Mouse (Mus musculus) midbrain, postnatal 0 days (tissue): ENCODE data around the gene Clcnka. TPM values are rescaled to one million over a fixed set of nuclear protein-coding genes. Genes with fewer than 3 reads are reported as not detected.
A peak's percentile ranks its signal among the peaks of the same experiment; 100 is the strongest.

Experiments used
- ATAC-seq: fragments of 200-750 bp; cut with Nextera tagmentation; 2 replicates; pipeline ENCODE4 v1.8.0; 2017; ENCODE audit warnings: moderate number of reproducible peaks, mild to moderate bottlenecking, moderate TSS enrichment, moderate library complexity; ENCODE audit not compliant: low FRiP score
- DNase-seq: peaks from one replicate; pipeline ENCODE4 v3.0.0-alpha.2; 2015; ENCODE audit warnings: low spot score
- H3K27ac ChIP-seq: fragments of 300-500 bp; sonication (generic); 2 replicates; pipeline ENCODE4 v1.5.1; 2014; ENCODE audit warnings: low read depth, mild to moderate bottlenecking, low read length, mixed read lengths
- H3K27me3 ChIP-seq: fragments of 300-500 bp; sonication (generic); 2 replicates; pipeline ENCODE4 v1.6.1; 2014; ENCODE audit warnings: low read length, control low read depth, mixed read lengths; ENCODE audit not compliant: insufficient read depth
- H3K36me3 ChIP-seq: fragments of 300-500 bp; sonication (generic); 2 replicates; pipeline ENCODE4 v1.6.1; 2014; ENCODE audit warnings: low read length, control low read depth, mixed read lengths; ENCODE audit not compliant: insufficient read depth
- H3K4me1 ChIP-seq: fragments of 300-500 bp; sonication (generic); 2 replicates; pipeline ENCODE4 v1.6.1; 2014; ENCODE audit warnings: mild to moderate bottlenecking, control low read depth, antibody characterized with exemption, low read length, mixed read lengths; ENCODE audit not compliant: insufficient read depth
- H3K4me2 ChIP-seq: fragments of 300-500 bp; sonication (generic); 2 replicates; pipeline ENCODE4 v1.6.1; 2014; ENCODE audit warnings: low read depth, mild to moderate bottlenecking, low read length, mixed read lengths; ENCODE audit not compliant: poor library complexity, severe bottlenecking
- H3K4me3 ChIP-seq: fragments of 300-500 bp; sonication (generic); 2 replicates; pipeline ENCODE4 v1.5.1; 2014; ENCODE audit warnings: low read depth, mild to moderate bottlenecking, low read length, moderate library complexity
- H3K9ac ChIP-seq: fragments of 300-500 bp; sonication (generic); replicated peaks from 2 replicates; pipeline ENCODE4 v1.6.1; 2014; ENCODE audit warnings: mild to moderate bottlenecking, low read length, moderate library complexity, mixed read lengths; ENCODE audit not compliant: poor library complexity, severe bottlenecking
- H3K9me3 ChIP-seq: fragments of 300-500 bp; sonication (generic); 2 replicates; pipeline ENCODE4 v1.6.1; 2016; ENCODE audit warnings: low read length, control low read depth
- CTCF ChIP-seq: IDR thresholded peaks from 2 replicates; pipeline ENCODE4 v1.5.1; 2016; ENCODE audit warnings: antibody characterized with exemption, mild to moderate bottlenecking
- WGBS: fragments of 180-500 bp; shearing (Covaris S2); extraction: QIAGEN DNeasy Blood & Tissue Kit; methylation state at CpG from one replicate; pipeline ENCODE4 v1.1.7; 2014; 5-methylcytosine and 5-hydroxymethylcytosine counted together
- polyA plus RNA-seq: library from polyadenylated mRNA; unstranded; fragments of >200 nt; fragmentation: Nextera tagmentation; extraction: Ambion mirVana; gene quantifications from 2 replicates; pipeline ENCODE4 v1.2.1, GENCODE M21; 2015
- total RNA-seq: library from RNA; depleted of rRNA; stranded (reverse); fragments of >200 nt; gene quantifications from 2 replicates; pipeline ENCODE4 v1.2.3, GENCODE M21; 2014

Gene Clcnka
- total and polyA plus RNA-seq, 2 experiments from 2014 or later = 0.12 TPM; not detected in 1

- 0 out of 2 replicates have a peak, but pooled peaks cover 7% of the 10 kb centered on the region for H3K36me3 ChIP-seq
- H3K9ac ChIP-seq = no peak overlapping the region
- no peak overlapping the region for H3K27ac ChIP-seq
- no peak overlapping the region for H3K4me2 ChIP-seq
- H3K4me1 ChIP-seq = no peaks in the 10 kb centered on the region
- ATAC-seq = no peak
- H3K4me3 ChIP-seq = no peak overlapping the region
- H3K9me3 ChIP-seq = no peaks in the 10 kb centered on the region
- peaks cover 3% of the 10 kb centered on the region; the same call in 1 of the 2 replicates for H3K27me3 ChIP-seq
- no peak for DNase-seq
- no peak for TF ChIP-seq CTCF
- 68% methylated on average over 5 of the region's 5 CpGs for WGBS
Measured at GRCm38 (mm10) chr4:141387933-141388332, 10.6 kb downstream of the Clcnka start.

GRCm38 (mm10) chr4:141387093-141387784 is 11.3 kb downstream of the Clcnka start:
- WGBS = 18% methylated on average over 5 of the region's 5 CpGs
- H3K4me1 ChIP-seq = no peaks in the 10 kb centered on the region
- no peak overlapping the region for H3K4me3 ChIP-seq
- peak; percentile 77 for DNase-seq
- H3K36me3 ChIP-seq = 0 out of 2 replicates have a peak, but pooled peaks cover 10% of the 10 kb centered on the region
- no peak overlapping the region for H3K9ac ChIP-seq
- no peaks in the 10 kb centered on the region for H3K9me3 ChIP-seq
- no peak overlapping the region for H3K27ac ChIP-seq
- peaks cover 3% of the 10 kb centered on the region; the same call in 1 of the 2 replicates for H3K27me3 ChIP-seq
- TF ChIP-seq CTCF = peak; percentile 92
- no peak overlapping the region for H3K4me2 ChIP-seq
- no peak for ATAC-seq

- 70% methylated on average over 7 of the region's 7 CpGs for WGBS
- no peak for DNase-seq
- H3K4me2 ChIP-seq = no peak overlapping the region
- peaks cover 17% of the 10 kb centered on the region; the same call in 1 of the 2 replicates for H3K36me3 ChIP-seq
- TF ChIP-seq CTCF = peak; percentile 41
- no peak for ATAC-seq
- H3K9ac ChIP-seq = no peak overlapping the region
- no peak overlapping the region for H3K27ac ChIP-seq
- H3K27me3 ChIP-seq = peaks cover 3% of the 10 kb centered on the region; the same call in 1 of the 2 replicates
- no peaks in the 10 kb centered on the region for H3K4me1 ChIP-seq
- no peaks in the 10 kb centered on the region for H3K9me3 ChIP-seq
- H3K4me3 ChIP-seq = no peak overlapping the region
Measured at GRCm38 (mm10) chr4:141386150-141386549, 12.4 kb downstream of the Clcnka start.

DNA sequence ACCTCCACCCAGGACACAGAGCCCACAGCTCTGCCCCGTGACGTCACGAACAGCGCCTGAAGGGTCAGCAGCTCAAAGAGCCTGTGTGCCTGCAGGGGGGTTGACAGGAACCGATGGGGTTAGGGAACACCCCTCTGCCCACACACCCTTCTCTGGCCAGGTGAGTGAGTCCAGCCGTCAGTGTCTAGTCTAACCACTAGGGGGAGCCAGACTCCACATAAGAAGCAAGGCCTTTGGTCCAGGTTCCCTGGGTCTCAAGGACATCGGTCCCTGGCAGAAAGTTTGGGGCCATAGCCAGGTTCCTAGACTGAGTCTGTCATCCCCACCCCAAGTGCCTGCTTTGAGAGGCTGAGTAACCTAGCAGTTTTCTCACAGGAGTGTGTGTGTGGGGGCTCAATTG is 13.2 kb downstream of the Clcnka start:
- peak; percentile 92 for TF ChIP-seq CTCF
- no peak for ATAC-seq
- H3K9ac ChIP-seq = no peak overlapping the region
- H3K4me3 ChIP-seq = no peak overlapping the region
- peak; percentile 85 for DNase-seq
- H3K27me3 ChIP-seq = peaks cover 3% of the 10 kb centered on the region; the same call in 1 of the 2 replicates
- no peaks in the 10 kb centered on the region for H3K4me1 ChIP-seq
- H3K27ac ChIP-seq = no peak overlapping the region
- 0% methylated on average over 7 of the region's 7 CpGs for WGBS
- no peaks in the 10 kb centered on the region for H3K9me3 ChIP-seq
- no peak overlapping the region for H3K4me2 ChIP-seq
- H3K36me3 ChIP-seq = peaks cover 26% of the 10 kb centered on the region

- no peak overlapping the region for H3K4me3 ChIP-seq
- H3K9me3 ChIP-seq = no peaks in the 10 kb centered on the region
- H3K4me1 ChIP-seq = no peaks in the 10 kb centered on the region
- TF ChIP-seq CTCF = no peak
- no peak for DNase-seq
- H3K27ac ChIP-seq = no peak overlapping the region
- ATAC-seq = no peak
- H3K4me2 ChIP-seq = peak overlapping the region; percentile 33
- H3K27me3 ChIP-seq = peaks cover 3% of the 10 kb centered on the region; the same call in 1 of the 2 replicates
- 17% methylated on average over 24 of the region's 25 CpGs for WGBS
- no peak overlapping the region for H3K9ac ChIP-seq
- H3K36me3 ChIP-seq = peaks cover 32% of the 10 kb centered on the region
Measured at GRCm38 (mm10) chr4:141382406-141382805, 16.1 kb downstream of the Clcnka start.

DNA sequence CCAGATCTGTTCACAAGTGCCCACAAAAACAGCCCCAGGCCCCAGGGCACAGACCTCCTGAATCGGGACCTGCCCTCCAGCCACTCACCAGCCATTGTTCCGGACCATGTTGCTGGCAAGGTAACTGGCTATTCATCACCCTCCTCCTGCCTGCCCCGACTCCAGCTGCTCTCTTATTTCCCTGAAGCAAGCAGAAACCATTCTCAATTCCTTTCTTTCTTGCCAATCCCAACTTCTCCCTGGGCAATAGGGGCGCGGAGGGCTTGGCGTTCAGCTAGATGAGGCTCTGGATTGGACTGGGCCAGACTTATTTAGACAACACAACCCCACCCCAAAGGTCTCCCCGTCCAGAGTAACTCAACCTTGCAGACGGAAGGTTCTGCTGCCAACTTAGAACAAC is 18.9 kb downstream of the Clcnka start:
- Histone ChIP-seq H3K9ac (no peak overlapping the region), H3K4me2 (no peak overlapping the region), H3K36me3 (peaks cover 32% of the 10 kb centered on the region), H3K27me3 (peaks cover 3% of the 10 kb centered on the region; the same call in 1 of the 2 replicates), H3K27ac (no peak overlapping the region), H3K4me1 (no peaks in the 10 kb centered on the region), H3K9me3 (no peaks in the 10 kb centered on the region), H3K4me3 (no peak overlapping the region)
- ATAC-seq = no peak
- DNase-seq = no peak
- 51% methylated on average over 8 of the region's 8 CpGs for WGBS
- no peak for TF ChIP-seq CTCF
